15 mouse cellular contexts compared by ENCODE assay signal in the genomic region with DNA sequence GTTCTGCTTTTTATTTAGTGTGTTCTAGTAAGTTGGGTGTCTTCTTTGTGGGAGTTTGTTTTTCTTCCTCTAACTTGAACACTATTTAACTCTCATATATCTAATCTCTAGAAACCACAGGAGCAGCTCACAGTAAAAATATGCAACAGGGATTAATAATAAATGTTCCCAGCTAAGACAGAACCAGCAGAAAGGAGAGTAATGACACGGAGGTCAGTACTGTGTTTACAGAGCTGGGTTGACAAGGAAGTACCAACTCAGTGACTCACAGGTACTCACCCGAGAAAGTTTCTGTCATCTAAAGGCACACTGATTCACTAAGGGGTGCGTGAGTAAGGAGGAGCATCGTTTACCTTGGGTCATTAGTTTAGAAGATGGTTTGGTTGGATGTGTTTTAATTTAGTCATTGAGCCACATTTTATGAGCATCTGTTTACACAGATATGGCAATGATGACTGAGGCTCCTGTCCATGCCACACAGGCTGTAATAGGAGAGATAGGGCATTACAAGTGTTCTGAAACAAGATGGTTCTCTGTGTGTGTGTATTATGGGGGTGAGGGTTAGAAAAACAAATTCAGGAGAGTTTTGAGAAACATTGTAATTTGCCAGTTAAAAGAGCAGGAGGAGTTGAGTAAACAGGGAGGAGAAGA. TPM values are rescaled to one million over a fixed set of nuclear protein-coding genes. Genes with fewer than 3 reads are reported as not detected.
DNase-seq lines count a peak whose midpoint lies in the region; ATAC-seq and TF ChIP-seq lines count a peak whose summit lies in the region.
"Had no signal": no experiment of that assay in that cellular context is flagged by ENCODE, and none has a peak within 500 bp of the region (broad histone marks: within the 10 kb centered on the region; RNA-seq: fewer than 3 reads in every experiment).

No protein-coding gene starts in this region.

- no peaks in the 10 kb centered on the region for H3K27me3 ChIP-seq in liver, embryonic 11.5 days (replicated peaks; ENCODE audit: control insufficient read depth, insufficient read depth, low read length)

- no peak overlapping the region for H3K9ac ChIP-seq in liver, embryonic 11.5 days (ENCODE audit: low read depth, low read length)

- H3K27ac ChIP-seq in gastrocnemius, adult 2 months: peak overlapping the region; percentile 36
- 0 out of 2 replicates have a peak overlapping the region, but pooled peaks have one; percentile 19 for H3K27ac ChIP-seq in liver, embryonic 11.5 days (ENCODE audit: low read depth, low read length)

- H3K4me1 ChIP-seq in liver, embryonic 11.5 days (replicated peaks; ENCODE audit: control insufficient read depth, insufficient read depth, low read length): peaks cover 11% of the 10 kb centered on the region; the same call in 1 of the 2 replicates

- 60% methylated on average over 4 of the region's 4 CpGs for WGBS in liver, embryonic 11.5 days

- intact Hi-C loops in gastrocnemius, adult 2 months (cut with DNase I): no loop called here
- intact Hi-C loops in gastrocnemius, postnatal 36 days (cut with DNase I): no loop called here

- H3K4me2 ChIP-seq in liver, embryonic 11.5 days: peak overlapping the region; percentile 15; the same call in 1 of the 2 replicates
- H3K4me2 ChIP-seq: midbrain, embryonic 11.5 days had no signal

- peak; percentile 80 for ATAC-seq in liver, embryonic 11.5 days (replicated peaks; ENCODE audit: low FRiP score)
- ATAC-seq in neutrophil, adult 5-6 weeks (ENCODE audit: extremely low read depth, insufficient number of reproducible peaks, low FRiP score, poor library complexity, severe bottlenecking): peak; percentile 44; the same call in 1 of the 2 replicates
- no peak for ATAC-seq in cerebellum, adult (ENCODE audit: insufficient number of reproducible peaks, low FRiP score, low TSS enrichment)
- ATAC-seq: forebrain, embryonic 14.5 days had no signal

- no peaks in the 10 kb centered on the region for H3K36me3 ChIP-seq in liver, embryonic 11.5 days (ENCODE audit: control insufficient read depth, insufficient read depth, low read length)

- TF ChIP-seq CTCF in gastrocnemius, adult 2 months (IDR thresholded peaks at IDR 0.05): no peak

- H3K4me3 ChIP-seq in gastrocnemius, adult 2 months: no peak overlapping the region
- no peak overlapping the region for H3K4me3 ChIP-seq in liver, embryonic 11.5 days (ENCODE audit: low read depth, low read length)

- H3K9me3 ChIP-seq in liver, embryonic 11.5 days (ENCODE audit: control insufficient read depth, low read length): no peaks in the 10 kb centered on the region

- DNase-seq in gastrocnemius, adult 2 months: no peak
- no peak for DNase-seq in gastrocnemius, postnatal 36 days
- DNase-seq in NIH3T3 (ENCODE audit: low read depth): peak; percentile 52
- no peak for DNase-seq in liver, embryonic 11.5 days (ENCODE audit: low spot score)
- DNase-seq in spleen, adult 12 weeks (ENCODE audit: low spot score): no peak
- no peak for DNase-seq in frontal cortex, adult 2 months (ENCODE audit: extremely low spot score in 1 of 2, low spot score in 1 of 2)
- DNase-seq: embryo, embryonic 11 days; heart, postnatal 4 days; kidney, adult 11 months; right cerebral cortex, postnatal 4 days; thymus, adult 18-20 months had no signal

RNA-seq across cellular contexts. Expression of a gene that starts 13.1 kb away (rescaled TPM):
- total RNA-seq in gastrocnemius, adult 2 months (2021): 10 to 100 TPM; 13.0 to 18.9 TPM
- total RNA-seq in gastrocnemius, postnatal 36 days (2021): 10 to 100 TPM; 11.2 to 12.6 TPM
- 10.0 and 10.4 TPM in 2 replicates for polyA plus RNA-seq in liver, embryonic 11.5 days (2014; fragmentation: Nextera tagmentation; extraction: Ambion mirVana)
- total RNA-seq in neutrophil, adult 5-6 weeks (2017): 47.4 and 51.4 TPM in 2 replicates
- 3.1 and 3.5 TPM in 2 replicates for polyA plus RNA-seq in frontal cortex, adult 2 months (2012; rRNA removed)
